Mouse (Mus musculus) heart, embryonic 13.5 days (tissue): Measurements from ENCODE around the gene Stx4a. TPM values are rescaled to one million over a fixed set of nuclear protein-coding genes. Genes with fewer than 3 reads are reported as not detected.
A peak's percentile ranks its signal among the peaks of the same experiment; 100 is the strongest.
"Not testable (repeated sequence)": the region's sequence is repeated elsewhere in the genome, so short reads cannot be mapped to it uniquely, and the experiment has no call there.

ENCODE experiments used
- ATAC-seq: fragments of 200-750 bp; cut with Nextera tagmentation; 2 replicates; pipeline ENCODE4 v1.8.0; 2017; ENCODE audit warnings: moderate TSS enrichment; ENCODE audit not compliant: insufficient number of reproducible peaks, low FRiP score, low TSS enrichment; ENCODE audit errors: extremely low read depth
- H3K27ac ChIP-seq: fragments of 300-500 bp; sonication (generic); replicated peaks from 2 replicates; pipeline ENCODE4 v1.5.1; 2015; ENCODE audit warnings: moderate library complexity, mild to moderate bottlenecking, inconsistent platforms
- H3K27me3 ChIP-seq: fragments of 300-500 bp; sonication (generic); replicated peaks from 2 replicates; pipeline ENCODE4 v1.6.1; 2015; ENCODE audit warnings: mild to moderate bottlenecking, inconsistent platforms
- H3K36me3 ChIP-seq: fragments of 300-500 bp; sonication (generic); 2 replicates; pipeline ENCODE4 v1.6.1; 2015; ENCODE audit warnings: mild to moderate bottlenecking, inconsistent platforms
- H3K4me1 ChIP-seq: fragments of 300-500 bp; sonication (generic); 2 replicates; pipeline ENCODE4 v1.6.1; 2015; ENCODE audit warnings: inconsistent platforms
- H3K4me2 ChIP-seq: fragments of 300-500 bp; sonication (generic); 2 replicates; pipeline ENCODE4 v1.6.1; 2015; ENCODE audit warnings: inconsistent platforms, mild to moderate bottlenecking, moderate library complexity
- H3K4me3 ChIP-seq: fragments of 300-500 bp; sonication (generic); 2 replicates; pipeline ENCODE4 v1.5.1; 2015; ENCODE audit warnings: moderate library complexity, mild to moderate bottlenecking, inconsistent platforms
- H3K9ac ChIP-seq: fragments of 300-500 bp; sonication (generic); 2 replicates; pipeline ENCODE4 v1.6.1; 2015; ENCODE audit warnings: inconsistent platforms, mild to moderate bottlenecking, moderate library complexity
- H3K9me3 ChIP-seq: fragments of 300-500 bp; sonication (generic); 2 replicates; pipeline ENCODE4 v1.6.1; 2016; ENCODE audit warnings: inconsistent platforms
- WGBS: fragments of 180-500 bp; shearing (Covaris S2); methylation state at CpG from one replicate; pipeline ENCODE4 v1.1.7; 2015; ENCODE audit warnings: mixed read lengths; 5-methylcytosine and 5-hydroxymethylcytosine counted together
- polyA plus RNA-seq: library from polyadenylated mRNA; unstranded; fragments of >200 nt; fragmentation: Nextera tagmentation; extraction: Ambion mirVana; gene quantifications from 2 replicates; pipeline ENCODE4 v1.2.1, GENCODE M21; 2015

Stx4a gene
- polyA plus RNA-seq, 1 experiment from 2014 or later = 39.2 TPM

GRCm38 (mm10) chr7:127815116-127815665 is 8.9 kb upstream of the Stx4a start:
- Histone ChIP-seq H3K27ac (no peak overlapping the region; the same call in 1 of the 2 replicates), H3K9ac (no peak overlapping the region; the same call in 1 of the 2 replicates)
- WGBS = 85% methylated on average over 15 of the region's 15 CpGs

DNA sequence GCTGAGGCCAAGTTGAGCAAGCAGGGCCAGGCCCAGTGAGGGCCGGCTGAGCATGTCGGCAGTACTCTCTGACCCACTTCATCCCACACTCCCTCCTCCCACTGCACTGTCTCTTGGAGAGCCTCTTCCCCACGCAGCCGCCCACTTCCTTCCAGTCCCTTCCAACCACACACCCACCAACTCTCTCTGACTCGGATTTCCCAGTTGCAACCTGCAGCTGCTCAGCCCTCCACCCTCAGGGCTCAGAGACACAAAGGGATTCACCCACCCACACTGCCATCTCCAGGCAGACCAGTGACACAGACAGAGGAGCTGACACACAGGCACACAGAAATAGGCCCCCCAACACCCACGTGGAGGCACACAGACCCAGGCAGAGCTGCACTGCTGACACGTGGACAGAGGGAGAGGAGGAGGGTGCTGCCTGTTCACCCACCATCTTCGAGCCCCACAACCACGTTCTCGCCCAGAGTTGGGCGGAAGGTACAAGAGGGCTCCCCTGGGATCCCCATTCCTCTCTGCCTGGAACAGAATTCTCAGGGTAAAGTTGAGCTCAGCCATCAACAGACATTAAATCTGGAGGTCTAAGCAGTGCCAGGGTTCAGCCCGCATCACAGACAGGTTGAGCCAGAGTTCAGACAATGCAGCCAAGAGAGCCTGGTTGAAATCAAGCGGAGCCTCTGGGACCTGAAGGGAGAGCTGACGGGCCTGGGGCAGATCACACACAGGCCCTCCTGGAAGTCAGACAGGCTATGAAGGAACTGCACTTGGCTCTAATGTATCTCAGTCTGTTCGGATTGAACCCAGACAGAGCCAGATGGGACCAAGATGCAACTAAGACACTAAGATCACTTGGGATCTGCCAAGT is 7.9 kb upstream of the Stx4a start:
- H3K36me3 ChIP-seq = no peaks in the 10 kb centered on the region
- H3K27ac ChIP-seq = no peak overlapping the region; the same call in 1 of the 2 replicates
- WGBS = 54% methylated on average over 15 of the region's 15 CpGs
- H3K9me3 ChIP-seq = no peaks in the 10 kb centered on the region
- ATAC-seq = 0 out of 2 replicates have a peak, but pooled peaks have one; percentile 14
- H3K4me2 ChIP-seq = no peak overlapping the region
- H3K27me3 ChIP-seq = no peaks in the 10 kb centered on the region
- H3K4me3 ChIP-seq = no peak overlapping the region
- peak overlapping the region; percentile 44 for H3K9ac ChIP-seq
- peaks cover 14% of the 10 kb centered on the region for H3K4me1 ChIP-seq

More at GRCm38 (mm10) chr7:127815116-127815665, 8.9 kb upstream of the Stx4a start:
- Histone ChIP-seq H3K4me1 (peaks cover 14% of the 10 kb centered on the region), H3K4me3 (no peak overlapping the region), H3K27me3 (no peaks in the 10 kb centered on the region), H3K36me3 (peaks cover 4% of the 10 kb centered on the region; the same call in 1 of the 2 replicates), H3K9me3 (no peaks in the 10 kb centered on the region), H3K4me2 (no peak overlapping the region)
- no peak for ATAC-seq

GRCm38 (mm10) chr7:127817053-127817452 is 7.0 kb upstream of the Stx4a start:
- H3K4me1 ChIP-seq = peaks cover 14% of the 10 kb centered on the region
- no peak for ATAC-seq
- 68% methylated on average over 7 of the region's 7 CpGs for WGBS

DNA sequence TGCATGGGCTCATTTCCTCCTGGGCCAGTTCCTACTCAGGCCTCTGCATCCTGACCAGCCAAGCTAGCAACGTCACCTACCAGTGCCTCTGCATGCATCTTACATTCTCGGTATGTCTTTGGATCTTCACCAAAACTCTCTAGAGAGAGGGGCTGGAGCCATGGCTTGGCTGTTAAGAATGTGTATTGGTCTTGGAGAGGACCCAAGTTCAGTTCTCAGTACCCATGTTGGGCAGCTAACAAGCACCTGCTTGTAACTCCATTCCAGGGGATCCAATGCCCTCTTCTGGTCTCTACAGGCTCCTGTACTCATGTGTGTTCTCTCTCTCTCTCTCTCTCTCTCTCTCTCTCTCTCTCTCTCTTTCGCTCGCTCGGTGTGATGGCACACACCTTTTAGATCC is 6.3 kb upstream of the Stx4a start:
- Histone ChIP-seq H3K27ac (no peak overlapping the region), H3K9ac (no peak overlapping the region), H3K4me2 (no peak overlapping the region), H3K27me3 (no peaks in the 10 kb centered on the region), H3K9me3 (no peaks in the 10 kb centered on the region), H3K4me1 (peaks cover 14% of the 10 kb centered on the region), H3K36me3 (no peaks in the 10 kb centered on the region), H3K4me3 (no peak overlapping the region)
- ATAC-seq = no peak
- WGBS = 78% methylated on average over 5 of the region's 5 CpGs

More at GRCm38 (mm10) chr7:127817053-127817452, 7.0 kb upstream of the Stx4a start:
- Histone ChIP-seq H3K27me3 (no peaks in the 10 kb centered on the region), H3K9ac (no peak overlapping the region), H3K36me3 (no peaks in the 10 kb centered on the region), H3K9me3 (no peaks in the 10 kb centered on the region), H3K4me2 (no peak overlapping the region), H3K4me3 (no peak overlapping the region), H3K27ac (no peak overlapping the region)

DNA sequence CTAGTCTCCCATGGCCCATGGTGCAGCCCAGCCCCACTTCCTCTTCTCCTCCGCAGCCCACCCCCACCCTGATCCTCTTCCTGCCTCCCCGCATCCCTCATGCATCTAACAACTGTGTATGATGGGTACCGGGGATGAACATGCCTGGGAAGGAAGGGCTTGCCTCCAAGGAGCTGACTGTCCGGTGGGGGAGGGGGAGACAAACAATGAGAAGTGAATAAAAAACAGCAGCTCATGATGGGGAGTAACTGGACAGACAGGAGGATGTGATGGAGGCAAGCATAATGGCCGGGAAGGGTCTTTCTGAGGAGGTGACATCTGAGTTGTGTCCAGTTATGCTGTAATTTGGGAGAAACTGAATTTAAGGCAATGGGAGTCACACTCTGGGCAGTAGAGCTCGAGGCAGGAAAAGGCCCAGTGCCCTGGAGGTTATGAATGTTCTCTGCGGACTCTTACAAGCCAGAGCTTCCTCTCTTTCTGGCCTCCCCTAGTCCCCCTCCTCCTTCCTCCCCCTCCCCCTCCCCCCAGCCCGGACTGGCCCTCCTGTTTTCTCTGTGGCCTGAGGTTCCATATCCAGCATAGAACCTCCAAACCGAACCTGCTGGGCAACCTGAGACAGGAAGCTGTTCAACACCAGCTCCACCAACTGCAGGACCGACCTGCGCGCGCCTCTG is 3.1 kb upstream of the Stx4a start:
- Histone ChIP-seq H3K4me1 (peaks cover 14% of the 10 kb centered on the region; the same call in 1 of the 2 replicates), H3K9ac (no peak overlapping the region), H3K9me3 (no peaks in the 10 kb centered on the region), H3K4me2 (no peak overlapping the region), H3K27me3 (peaks cover 10% of the 10 kb centered on the region; the same call in 1 of the 2 replicates), H3K27ac (peak overlapping the region; percentile 53), H3K36me3 (no peaks in the 10 kb centered on the region), H3K4me3 (no peak overlapping the region)
- no peak for ATAC-seq
- WGBS = 54% methylated on average over 13 of the region's 13 CpGs

DNA sequence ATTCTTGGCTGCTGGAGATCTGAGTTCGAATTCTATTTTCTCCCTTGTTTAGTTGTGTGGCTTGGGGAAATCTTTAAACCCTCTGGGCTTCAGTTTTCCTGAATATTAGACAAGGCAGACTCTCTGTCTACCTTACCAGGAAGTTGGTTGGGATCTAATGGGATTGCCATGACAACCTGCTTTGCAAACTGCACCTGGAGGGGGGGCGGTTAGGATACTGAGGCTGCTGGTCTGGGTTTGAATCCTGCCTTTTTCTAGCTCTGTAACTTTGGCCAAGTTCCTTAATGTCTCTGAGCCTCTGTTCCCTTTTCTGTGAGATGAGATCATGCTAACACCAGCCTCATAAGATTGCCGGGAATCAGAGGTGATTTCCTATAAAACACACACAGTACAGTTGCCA is 1.6 kb upstream of the Stx4a start:
- Histone ChIP-seq H3K27me3 (peaks cover 10% of the 10 kb centered on the region; the same call in 1 of the 2 replicates), H3K36me3 (no peaks in the 10 kb centered on the region), H3K9me3 (no peaks in the 10 kb centered on the region), H3K4me2 (no peak overlapping the region), H3K27ac (no peak overlapping the region), H3K4me1 (0 out of 2 replicates have a peak, but pooled peaks cover 14% of the 10 kb centered on the region), H3K4me3 (no peak overlapping the region), H3K9ac (no peak overlapping the region)
- WGBS = 74% methylated on average over 3 of the region's 3 CpGs
- ATAC-seq = no peak

- no peaks in the 10 kb centered on the region for H3K36me3 ChIP-seq
- ATAC-seq = no peak
- H3K27me3 ChIP-seq = peaks cover 10% of the 10 kb centered on the region; the same call in 1 of the 2 replicates
- peak overlapping the region; percentile 60 for H3K4me3 ChIP-seq
- no peaks in the 10 kb centered on the region for H3K9me3 ChIP-seq
- WGBS = 70% methylated on average over 11 of the region's 11 CpGs
- peak overlapping the region; percentile 76 for H3K4me2 ChIP-seq
- no peak overlapping the region for H3K27ac ChIP-seq
- H3K4me1 ChIP-seq = 0 out of 2 replicates have a peak, but pooled peaks cover 14% of the 10 kb centered on the region
- peak overlapping the region; percentile 83 for H3K9ac ChIP-seq
Measured at GRCm38 (mm10) chr7:127823236-127824171, 590 bp upstream of the Stx4a start.

DNA sequence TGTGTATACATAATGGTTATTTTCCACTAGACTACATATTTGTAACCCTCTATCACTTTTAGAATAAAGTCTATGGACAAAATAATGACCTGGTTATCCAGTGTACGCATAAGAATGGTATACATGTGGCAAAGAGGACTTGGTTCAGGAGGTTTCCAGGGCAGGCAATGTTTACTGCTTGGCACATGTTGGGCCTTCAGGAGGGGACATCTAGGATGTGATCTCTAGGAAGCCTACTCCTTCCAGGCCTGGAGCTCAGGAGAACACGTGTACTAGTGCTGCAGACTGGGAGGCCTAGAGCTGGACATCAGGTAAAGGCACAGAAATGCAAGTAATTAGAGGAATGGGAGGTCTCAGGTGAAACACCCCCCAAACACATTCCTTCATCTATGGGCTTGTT is 11.5 kb downstream of the Stx4a start:
- 77% methylated on average over 2 of the region's 2 CpGs for WGBS

GRCm38 (mm10) chr7:127837473-127837872 is 13.4 kb downstream of the Stx4a start:
- Histone ChIP-seq H3K27me3 (no peaks in the 10 kb centered on the region; the same call in 1 of the 2 replicates), H3K36me3 (no peaks in the 10 kb centered on the region), H3K27ac (no peak overlapping the region), H3K9me3 (no peaks in the 10 kb centered on the region), H3K4me2 (no peak overlapping the region), H3K9ac (no peak overlapping the region), H3K4me1 (peaks cover 9% of the 10 kb centered on the region), H3K4me3 (no peak overlapping the region)
- ATAC-seq = no peak
- WGBS = 86% methylated on average over 5 of the region's 5 CpGs

More for the DNA sequence above, 11.5 kb downstream of the Stx4a start:
- Histone ChIP-seq H3K4me2 (no peak overlapping the region), H3K4me3 (no peak overlapping the region), H3K4me1 (peaks cover 4% of the 10 kb centered on the region), H3K27ac (no peak overlapping the region), H3K9ac (no peak overlapping the region), H3K36me3 (no peaks in the 10 kb centered on the region), H3K9me3 (no peaks in the 10 kb centered on the region), H3K27me3 (no peaks in the 10 kb centered on the region; the same call in 1 of the 2 replicates)
- no peak for ATAC-seq

DNA sequence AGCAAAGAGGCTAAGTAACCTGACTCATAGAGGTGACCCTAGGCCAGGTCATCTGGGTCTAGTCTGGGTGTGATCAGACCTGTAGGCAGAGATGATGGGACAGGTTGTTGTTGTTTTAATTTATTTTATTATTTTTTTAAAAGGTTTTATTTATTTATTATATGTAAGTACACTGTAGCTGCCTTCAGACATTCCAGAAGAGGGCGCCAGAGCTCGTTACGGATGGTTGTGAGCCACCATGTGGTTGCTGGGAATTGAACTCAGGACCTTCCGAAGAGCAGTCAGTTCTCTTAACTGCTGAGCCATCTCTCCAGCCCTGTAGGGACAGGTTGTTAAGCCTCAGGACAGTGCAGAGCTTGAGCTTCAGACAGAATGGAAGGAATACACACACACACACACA is 13.8 kb downstream of the Stx4a start:
- H3K4me2 ChIP-seq, H3K27me3 ChIP-seq, ATAC-seq, H3K27ac ChIP-seq, H3K4me3 ChIP-seq, H3K9me3 ChIP-seq, H3K9ac ChIP-seq, H3K36me3 ChIP-seq: not testable (repeated sequence)
- WGBS = 68% methylated on average over 4 of the region's 4 CpGs
- H3K4me1 ChIP-seq = peaks cover 13% of the 10 kb centered on the region
